13 mouse cellular contexts compared by ENCODE assay signal in genomic region chr1:106061185-106061910, GRCm38 (mm10).
DNase-seq lines count a peak whose midpoint lies in the region; ATAC-seq lines count a peak whose summit lies in the region.
"Had no signal": no experiment of that assay in that cellular context is flagged by ENCODE, and none has a peak within 500 bp of the region (broad histone marks: within the 10 kb centered on the region; RNA-seq: fewer than 3 reads in every experiment).

No protein-coding gene starts in this region.

- H3K9ac ChIP-seq in hindbrain, embryonic 11.5 days (ENCODE audit: low read depth, low read length) = no peak overlapping the region
- no peak overlapping the region for H3K9ac ChIP-seq in hindbrain, embryonic 14.5 days
- H3K9ac ChIP-seq in midbrain, embryonic 11.5 days (ENCODE audit: low read length) = no peak overlapping the region
- H3K9ac ChIP-seq: heart, embryonic 15.5 days had no signal

- H3K4me1 ChIP-seq in hindbrain, embryonic 11.5 days (replicated peaks; ENCODE audit: control insufficient read depth, insufficient read depth, low read length) = no peaks in the 10 kb centered on the region
- H3K4me1 ChIP-seq in hindbrain, embryonic 14.5 days (replicated peaks; ENCODE audit: control insufficient read depth, insufficient read depth, low read length) = no peaks in the 10 kb centered on the region
- H3K4me1 ChIP-seq in midbrain, embryonic 11.5 days (ENCODE audit: control insufficient read depth, insufficient read depth, low read length) = no peaks in the 10 kb centered on the region; the same call in 1 of the 2 replicates

- no peaks in the 10 kb centered on the region for H3K9me3 ChIP-seq in hindbrain, embryonic 11.5 days (ENCODE audit: control insufficient read depth, low read length)
- H3K9me3 ChIP-seq in hindbrain, embryonic 14.5 days (ENCODE audit: control insufficient read depth, low read length) = no peaks in the 10 kb centered on the region
- H3K9me3 ChIP-seq in midbrain, embryonic 11.5 days (ENCODE audit: control insufficient read depth, low read length) = no peaks in the 10 kb centered on the region
- H3K9me3 ChIP-seq: heart, embryonic 15.5 days had no signal

- H3K36me3 ChIP-seq in hindbrain, embryonic 11.5 days (ENCODE audit: control insufficient read depth, insufficient read depth, low read length) = no peaks in the 10 kb centered on the region
- no peaks in the 10 kb centered on the region for H3K36me3 ChIP-seq in hindbrain, embryonic 14.5 days (replicated peaks; ENCODE audit: control insufficient read depth, insufficient read depth)
- no peaks in the 10 kb centered on the region for H3K36me3 ChIP-seq in midbrain, embryonic 11.5 days (ENCODE audit: control insufficient read depth, insufficient read depth, low read length)
- H3K36me3 ChIP-seq: heart, embryonic 15.5 days had no signal

- H3K27me3 ChIP-seq in hindbrain, embryonic 11.5 days (ENCODE audit: control insufficient read depth, insufficient read depth, low read length) = no peaks in the 10 kb centered on the region
- no peaks in the 10 kb centered on the region for H3K27me3 ChIP-seq in hindbrain, embryonic 14.5 days (ENCODE audit: control insufficient read depth, insufficient read depth, low read length)
- H3K27me3 ChIP-seq in midbrain, embryonic 11.5 days (ENCODE audit: control insufficient read depth, insufficient read depth, low read length) = no peaks in the 10 kb centered on the region
- H3K27me3 ChIP-seq: heart, embryonic 15.5 days had no signal

- ATAC-seq in hindbrain, embryonic 11.5 days (ENCODE audit: low FRiP score) = peak; percentile 60; the same call in 1 of the 2 replicates
- no peak for ATAC-seq in hindbrain, embryonic 14.5 days (ENCODE audit: low FRiP score)
- peak; percentile 58; the same call in 1 of the 2 replicates for ATAC-seq in midbrain, embryonic 11.5 days (ENCODE audit: low FRiP score)
- ATAC-seq: activated CD4-positive, CD25-positive, alpha-beta regulatory T cell, adult 4 months had no signal

- DNase-seq in hindbrain, embryonic 11.5 days (ENCODE audit: low spot score) = peak; percentile 7
- no peak for DNase-seq in hindbrain, embryonic 14.5 days (ENCODE audit: low spot score)
- peak; percentile 47 for DNase-seq in A20 (ENCODE audit: low read depth, low spot score)
- peak; percentile 30 for DNase-seq in brain, adult 2 months (ENCODE audit: low read depth, low spot score)
- peak; percentile 83 for DNase-seq in midbrain, embryonic 11.5 days (ENCODE audit: low spot score, missing footprints)
- no peak for DNase-seq in c-Kit-positive CD71-positive TER-119-positive erythroid progenitor cells, embryonic 14.5 days (ENCODE audit: low spot score)
- DNase-seq in testis, postnatal 10 days (ENCODE audit: low spot score) = no peak
- no peak for DNase-seq in gastrocnemius, postnatal 25 days
- DNase-seq: cerebellum, adult 2 months; kidney, adult 11 months; lung, adult 2 months had no signal

- no peak overlapping the region for H3K4me2 ChIP-seq in hindbrain, embryonic 11.5 days (replicated peaks; ENCODE audit: low read depth, low read length)
- no peak overlapping the region for H3K4me2 ChIP-seq in hindbrain, embryonic 14.5 days (replicated peaks)
- no peak overlapping the region for H3K4me2 ChIP-seq in midbrain, embryonic 11.5 days
- H3K4me2 ChIP-seq: heart, embryonic 15.5 days had no signal

- 58% methylated on average over 4 of the region's 4 CpGs for WGBS in hindbrain, embryonic 11.5 days
- 54% methylated on average over 4 of the region's 4 CpGs for WGBS in hindbrain, embryonic 14.5 days
- WGBS in midbrain, embryonic 11.5 days = 62% methylated on average over 4 of the region's 4 CpGs

- no peak overlapping the region for H3K27ac ChIP-seq in hindbrain, embryonic 11.5 days (ENCODE audit: low read depth, low read length)
- H3K27ac ChIP-seq in hindbrain, embryonic 14.5 days = no peak overlapping the region
- H3K27ac ChIP-seq in midbrain, embryonic 11.5 days (ENCODE audit: low read depth, low read length) = 0 out of 2 replicates have a peak overlapping the region, but pooled peaks have one; percentile 3
- H3K27ac ChIP-seq: heart, embryonic 15.5 days had no signal

- H3K4me3 ChIP-seq in hindbrain, embryonic 11.5 days (ENCODE audit: low read depth, low read length) = no peak overlapping the region
- no peak overlapping the region for H3K4me3 ChIP-seq in hindbrain, embryonic 14.5 days (replicated peaks; ENCODE audit: low read length)
- H3K4me3 ChIP-seq in midbrain, embryonic 11.5 days (ENCODE audit: low read depth, low read length) = no peak overlapping the region
- H3K4me3 ChIP-seq: heart, embryonic 15.5 days had no signal

Comparison
In these comparisons a context has a peak if more than half of its experiments do, and no peak if none do; other contexts are left out.
1. DNase-seq: peak in hindbrain, embryonic 11.5 days (single experiment), A20 (single experiment), brain, adult 2 months (single experiment) and midbrain, embryonic 11.5 days (single experiment); none in hindbrain, embryonic 14.5 days (single experiment), c-Kit-positive CD71-positive TER-119-positive erythroid progenitor cells, embryonic 14.5 days (single experiment), testis, postnatal 10 days (single experiment) and gastrocnemius, postnatal 25 days (single experiment).